Mouse (Mus musculus) brain, embryonic 14.5 days (tissue): ENCODE measurements at regions not wholly inside any gene's neighbourhood (a gene's known extent, or its start where the extent isn't known, plus 50 kb on each side); places are given as distances from the start of the nearest gene placed in this dataset.
"Not testable (repeated sequence)": the region's sequence is repeated elsewhere in the genome, so short reads cannot be mapped to it uniquely, and the experiment has no call there.

Experiments used
- DNase-seq: peaks from one replicate; pipeline ENCODE4 v3.0.0-alpha.2; 2011; ENCODE audit warnings: low read depth
- CTCF ChIP-seq: fragments of 200-500 bp; IDR thresholded peaks from 2 replicates; pipeline ENCODE4 v1.5.1; 2012; ENCODE audit warnings: inconsistent platforms, mild to moderate bottlenecking, moderate library complexity, borderline replicate concordance; ENCODE audit not compliant: insufficient read depth, insufficient read length; ENCODE audit errors: extremely low read depth
- POLR2A ChIP-seq: fragments of 200-500 bp; IDR thresholded peaks from 2 replicates; pipeline ENCODE4 v1.6.1; 2012; ENCODE audit warnings: mild to moderate bottlenecking, inconsistent platforms, borderline replicate concordance; ENCODE audit not compliant: poor library complexity, insufficient read depth, insufficient read length, severe bottlenecking; ENCODE audit errors: extremely low read depth

- no peak for DNase-seq
- TF ChIP-seq CTCF = no peak
- no peak for TF ChIP-seq POLR2A
Measured at GRCm38 (mm10) chr10:10186721-10187120, 285.4 kb downstream of the Adgb start.

- TF ChIP-seq POLR2A = no peak
- TF ChIP-seq CTCF = no peak
- DNase-seq = no peak
Measured at GRCm38 (mm10) chr10:10185298-10185883, 284.5 kb upstream of the Stxbp5 start.

- DNase-seq = no peak
- TF ChIP-seq CTCF (no peak), POLR2A (no peak)
Measured at GRCm38 (mm10) chr10:10184386-10184785, 283.5 kb upstream of the Stxbp5 start.

GRCm38 (mm10) chr10:10177037-10177436 is 276.2 kb upstream of the Stxbp5 start:
- DNase-seq = not testable (repeated sequence)
